Mouse (Mus musculus): ENCODE measurements around the gene Dnaic2. TPM values are rescaled to one million over a fixed set of nuclear protein-coding genes. Genes with fewer than 3 reads are reported as not detected.

Gene Dnaic2
- total and polyA plus RNA-seq, 3 experiments, result 0.16 to 1.5 (median 0.18) TPM

GRCm38 (mm10) chr11:114722438-114722837 is 4.8 kb upstream of the Dnaic2 start:
- Histone ChIP-seq H3K27ac (no peak overlapping the region), H3K27me3 (ENCODE audit: control insufficient read depth, insufficient read depth, low read length) (no peaks in the 10 kb centered on the region), H3K9ac (ENCODE audit: low read depth, low read length) (no peak overlapping the region), H3K4me1 (ENCODE audit: control insufficient read depth, insufficient read depth, low read length) (peaks cover 3% of the 10 kb centered on the region), H3K4me3 (no peak overlapping the region), H3K36me3 (ENCODE audit: control insufficient read depth, insufficient read depth, low read length) (no peaks in the 10 kb centered on the region), H3K79me2 (replicated peaks; ENCODE audit: control insufficient read depth, insufficient read depth, low read length) (no peaks in the 10 kb centered on the region)
- DNase-seq, result no peak
- TF ChIP-seq EP300 (IDR thresholded peaks at IDR 0.05; ENCODE audit: insufficient read depth, low read depth, low read length) (no peak), CTCF (IDR thresholded peaks at IDR 0.05) (no peak), POLR2A (IDR thresholded peaks at IDR 0.05; ENCODE audit: insufficient read depth, low read depth, low read length) (no peak)
- intact Hi-C loops (cut with DNase I), result no loop called here
- 74% methylated on average over 8 of the region's 8 CpGs for WGBS

- no peak for TF ChIP-seq EP300 (IDR thresholded peaks at IDR 0.05; ENCODE audit: insufficient read depth, low read depth, low read length)
- TF ChIP-seq CTCF (IDR thresholded peaks at IDR 0.05), result no peak
- TF ChIP-seq POLR2A (IDR thresholded peaks at IDR 0.05; ENCODE audit: insufficient read depth, low read depth, low read length), result no peak
- H3K9ac ChIP-seq (ENCODE audit: low read depth, low read length), result no peak overlapping the region
- no peaks in the 10 kb centered on the region for H3K36me3 ChIP-seq (ENCODE audit: control insufficient read depth, insufficient read depth, low read length)
- 63% methylated on average over 13 of the region's 13 CpGs for WGBS
- intact Hi-C loops (cut with DNase I), result no loop called here
- no peaks in the 10 kb centered on the region for H3K27me3 ChIP-seq (ENCODE audit: control insufficient read depth, insufficient read depth, low read length)
- H3K79me2 ChIP-seq (replicated peaks; ENCODE audit: control insufficient read depth, insufficient read depth, low read length), result no peaks in the 10 kb centered on the region
- H3K4me1 ChIP-seq (ENCODE audit: control insufficient read depth, insufficient read depth, low read length), result peaks cover 4% of the 10 kb centered on the region
- H3K4me3 ChIP-seq, result no peak overlapping the region
- H3K27ac ChIP-seq, result no peak overlapping the region
- peak in 1 of 2 experiments; percentile 27 for DNase-seq
These were observed 4.2 kb upstream of the Dnaic2 start for GRCm38 (mm10) chr11:114723030-114723429.

- Histone ChIP-seq H3K27ac (no peak overlapping the region), H3K4me1 (ENCODE audit: control insufficient read depth, insufficient read depth, low read length) (peaks cover 4% of the 10 kb centered on the region), H3K27me3 (ENCODE audit: control insufficient read depth, insufficient read depth, low read length) (no peaks in the 10 kb centered on the region), H3K4me3 (no peak overlapping the region), H3K36me3 (ENCODE audit: control insufficient read depth, insufficient read depth, low read length) (no peaks in the 10 kb centered on the region), H3K9ac (ENCODE audit: low read depth, low read length) (no peak overlapping the region), H3K79me2 (replicated peaks; ENCODE audit: control insufficient read depth, insufficient read depth, low read length) (no peaks in the 10 kb centered on the region)
- peak; percentile 57 to 67 for DNase-seq
- intact Hi-C loops (cut with DNase I), result loop anchor here (5.0 kb wide), 1 partner anchor 48 kb away; the partner anchor contains the start of gene Ttyh2
- whole genome bisulfite sequencing, result 41% methylated on average over 11 of the region's 11 CpGs
- TF ChIP-seq EP300 (IDR thresholded peaks at IDR 0.05; ENCODE audit: insufficient read depth, low read depth, low read length) (no peak), CTCF (IDR thresholded peaks at IDR 0.05) (no peak), POLR2A (IDR thresholded peaks at IDR 0.05; ENCODE audit: insufficient read depth, low read depth, low read length) (no peak)
These were observed 2.2 kb upstream of the Dnaic2 start for GRCm38 (mm10) chr11:114724787-114725590.

- no peaks in the 10 kb centered on the region for H3K27me3 ChIP-seq (ENCODE audit: control insufficient read depth, insufficient read depth, low read length)
- H3K4me1 ChIP-seq (ENCODE audit: control insufficient read depth, insufficient read depth, low read length), result peaks cover 4% of the 10 kb centered on the region
- intact Hi-C loops (cut with DNase I), result loop anchor here (5.0 kb wide), 1 partner anchor 51 kb away; the partner anchor contains the start of gene Ttyh2
- H3K9ac ChIP-seq (ENCODE audit: low read depth, low read length), result no peak overlapping the region
- H3K36me3 ChIP-seq (ENCODE audit: control insufficient read depth, insufficient read depth, low read length), result no peaks in the 10 kb centered on the region
- WGBS, result 52% methylated on average over 5 of the region's 5 CpGs
- no peak for DNase-seq
- no peak overlapping the region for H3K27ac ChIP-seq
- TF ChIP-seq POLR2A (IDR thresholded peaks at IDR 0.05; ENCODE audit: insufficient read depth, low read depth, low read length) (no peak), CTCF (IDR thresholded peaks at IDR 0.05) (no peak), EP300 (IDR thresholded peaks at IDR 0.05; ENCODE audit: insufficient read depth, low read depth, low read length) (no peak)
- H3K4me3 ChIP-seq, result no peak overlapping the region; the same call in 1 of the 2 replicates
- no peaks in the 10 kb centered on the region for H3K79me2 ChIP-seq (replicated peaks; ENCODE audit: control insufficient read depth, insufficient read depth, low read length)
These were observed 598 bp downstream of the Dnaic2 start for GRCm38 (mm10) chr11:114727826-114728186.

- no peak for DNase-seq
- WGBS, result 30% methylated on average over 5 of the region's 5 CpGs
- peaks cover 4% of the 10 kb centered on the region for H3K4me1 ChIP-seq (ENCODE audit: control insufficient read depth, insufficient read depth, low read length)
- no peak overlapping the region for H3K9ac ChIP-seq (ENCODE audit: low read depth, low read length)
- no peak overlapping the region for H3K27ac ChIP-seq
- TF ChIP-seq POLR2A (IDR thresholded peaks at IDR 0.05; ENCODE audit: insufficient read depth, low read depth, low read length), result no peak
- no peak for TF ChIP-seq EP300 (IDR thresholded peaks at IDR 0.05; ENCODE audit: insufficient read depth, low read depth, low read length)
- no peak for TF ChIP-seq CTCF (IDR thresholded peaks at IDR 0.05)
- H3K4me3 ChIP-seq, result no peak overlapping the region
- intact Hi-C loops (cut with DNase I), result loop anchor here (5.0 kb wide), 1 partner anchor 51 kb away; the partner anchor contains the start of gene Ttyh2
- no peaks in the 10 kb centered on the region for H3K79me2 ChIP-seq (replicated peaks; ENCODE audit: control insufficient read depth, insufficient read depth, low read length)
- no peaks in the 10 kb centered on the region for H3K36me3 ChIP-seq (ENCODE audit: control insufficient read depth, insufficient read depth, low read length)
- no peaks in the 10 kb centered on the region for H3K27me3 ChIP-seq (ENCODE audit: control insufficient read depth, insufficient read depth, low read length)
These were observed 1.1 kb downstream of the Dnaic2 start for GRCm38 (mm10) chr11:114728333-114728732.

GRCm38 (mm10) chr11:114729832-114730363 is 2.7 kb downstream of the Dnaic2 start:
- Histone ChIP-seq H3K79me2 (replicated peaks; ENCODE audit: control insufficient read depth, insufficient read depth, low read length) (no peaks in the 10 kb centered on the region), H3K36me3 (ENCODE audit: control insufficient read depth, insufficient read depth, low read length) (no peaks in the 10 kb centered on the region), H3K4me3 (no peak overlapping the region), H3K9ac (ENCODE audit: low read depth, low read length) (no peak overlapping the region), H3K4me1 (ENCODE audit: control insufficient read depth, insufficient read depth, low read length) (peaks cover 4% of the 10 kb centered on the region), H3K27me3 (ENCODE audit: control insufficient read depth, insufficient read depth, low read length) (no peaks in the 10 kb centered on the region), H3K27ac (no peak overlapping the region)
- no peak for TF ChIP-seq POLR2A (IDR thresholded peaks at IDR 0.05; ENCODE audit: insufficient read depth, low read depth, low read length)
- TF ChIP-seq EP300 (IDR thresholded peaks at IDR 0.05; ENCODE audit: insufficient read depth, low read depth, low read length), result no peak
- no peak for TF ChIP-seq CTCF (IDR thresholded peaks at IDR 0.05)
- intact Hi-C loops (cut with DNase I), result loop anchor here (5.0 kb wide), 1 partner anchor 53 kb away; the partner anchor contains the start of gene Ttyh2
- 57% methylated on average over 6 of the region's 6 CpGs for WGBS
- no peak for DNase-seq

Data from heart, adult 2 months (tissue).